Mouse (Mus musculus) embryonic facial prominence, embryonic 12.5 days (tissue): Measurements from ENCODE around the gene Ubr2. TPM values are rescaled to one million over a fixed set of nuclear protein-coding genes. Genes with fewer than 3 reads are reported as not detected.

ENCODE experiments used
- polyA plus RNA-seq: library from polyadenylated mRNA; unstranded; fragments of >200 nt; fragmentation: Nextera tagmentation; extraction: Ambion mirVana; gene quantifications from 2 replicates; pipeline ENCODE4 v1.2.1, GENCODE M21; 2016

Gene Ubr2
- polyA plus RNA-seq, 1 experiment from 2014 or later, result 21.1 TPM

Other genes starting within 250 kb of the Ubr2 start
- 0.41 and 0.47 TPM in 2 replicates for gene Ptcra, start 246.8 kb downstream of the Ubr2 start, polyA plus RNA-seq
- 54.8 and 59.5 TPM in 2 replicates for gene 2310039H08Rik, start 237.9 kb downstream of the Ubr2 start, polyA plus RNA-seq
- gene Rpl7l1, start 227.9 kb downstream of the Ubr2 start, polyA plus RNA-seq, result 180 and 184 TPM in 2 replicates
- 4.6 and 5.5 TPM in 2 replicates for gene Bicral, start 152.1 kb downstream of the Ubr2 start, polyA plus RNA-seq
- 80.2 and 83.7 TPM in 2 replicates for gene Tbcc, start 119.9 kb downstream of the Ubr2 start, polyA plus RNA-seq
- 0.09 TPM in 1 of 2 replicates, not detected in the other for gene Prph2, start 100.1 kb downstream of the Ubr2 start, polyA plus RNA-seq